Mouse (Mus musculus) common myeloid progenitor, adult 5-6 weeks (primary cell): ENCODE results near the gene Cd79a. TPM values are rescaled to one million over a fixed set of nuclear protein-coding genes. Genes with fewer than 3 reads are reported as not detected.

Experiments used
- ATAC-seq: replicated peaks from 2 replicates; pipeline ENCODE4 v1.8.0; 2016; ENCODE audit warnings: low read depth, mild to moderate bottlenecking, moderate TSS enrichment, inconsistent platforms; ENCODE audit not compliant: poor library complexity, severe bottlenecking
- total RNA-seq: library from RNA; stranded (forward); fragments of 200-1000, 187-1606 nt; gene quantifications from 2 replicates; pipeline ENCODE4 v1.2.3, GENCODE M21; 2017

The Cd79a gene
- total RNA-seq = not detected in 2 replicates

DNA sequence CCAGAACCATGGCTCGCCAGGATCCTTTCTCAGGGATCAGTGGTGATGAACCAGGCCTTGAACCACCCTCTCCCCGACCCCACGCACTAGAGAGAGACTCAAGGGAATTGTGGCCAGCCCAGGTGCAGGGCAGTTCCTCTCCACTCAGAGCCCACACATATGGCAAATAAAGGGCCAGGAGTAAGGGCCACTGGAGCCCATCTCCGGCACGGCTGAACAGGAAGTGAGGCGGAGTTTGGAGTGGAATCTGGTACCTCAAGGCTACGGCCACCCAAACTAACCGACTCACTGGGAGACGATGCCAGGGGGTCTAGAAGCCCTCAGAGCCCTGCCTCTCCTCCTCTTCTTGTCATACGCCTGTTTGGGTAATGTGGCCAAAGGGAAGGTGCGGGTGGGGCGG, at the start of gene Cd79a:
TSS of gene Cd79a (plus strand) at position 158 of the 400 bp plus-strand sequence.
- no peak for ATAC-seq

DNA sequence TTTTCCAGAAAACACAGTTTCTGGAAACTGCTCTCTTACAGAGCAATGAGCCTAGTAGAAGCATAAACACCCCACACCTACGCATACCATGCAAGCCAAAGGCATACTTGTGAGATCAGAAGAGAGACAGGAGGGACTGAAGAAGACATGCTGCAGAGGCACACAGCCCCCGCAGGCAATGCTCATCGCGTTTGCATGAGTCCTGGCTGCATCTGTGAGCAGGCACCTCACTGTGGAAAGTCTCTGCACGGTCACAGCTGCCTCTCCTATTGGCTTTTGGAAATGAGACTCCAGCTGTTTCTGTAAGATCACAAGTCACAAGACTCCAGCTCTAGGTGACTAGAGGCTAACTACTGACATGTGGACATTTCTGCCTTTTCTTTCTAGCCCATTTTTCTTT, 47.0 kb upstream of the Cd79a start:
- no peak for ATAC-seq

DNA sequence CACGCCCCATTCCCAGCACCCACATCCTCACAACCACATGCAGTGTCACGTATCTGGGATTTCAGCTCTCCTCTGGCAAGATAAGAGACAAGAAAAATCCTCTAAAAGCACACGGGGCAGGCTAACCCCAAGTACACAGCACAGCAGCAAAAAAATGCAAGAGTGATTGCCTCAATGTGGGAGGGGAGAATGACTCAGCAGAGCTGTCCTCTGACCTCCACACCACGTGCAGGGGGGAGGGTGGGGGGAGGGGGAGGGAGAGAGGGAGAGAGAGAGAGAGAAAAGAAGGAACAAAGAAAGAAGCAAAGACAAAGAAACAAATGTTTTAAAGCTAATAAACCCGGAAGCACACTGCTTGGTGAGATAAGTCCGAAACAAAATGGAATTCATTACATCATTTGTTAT, 46.3 kb upstream of the Cd79a start:
- peak; percentile 74 for ATAC-seq

DNA sequence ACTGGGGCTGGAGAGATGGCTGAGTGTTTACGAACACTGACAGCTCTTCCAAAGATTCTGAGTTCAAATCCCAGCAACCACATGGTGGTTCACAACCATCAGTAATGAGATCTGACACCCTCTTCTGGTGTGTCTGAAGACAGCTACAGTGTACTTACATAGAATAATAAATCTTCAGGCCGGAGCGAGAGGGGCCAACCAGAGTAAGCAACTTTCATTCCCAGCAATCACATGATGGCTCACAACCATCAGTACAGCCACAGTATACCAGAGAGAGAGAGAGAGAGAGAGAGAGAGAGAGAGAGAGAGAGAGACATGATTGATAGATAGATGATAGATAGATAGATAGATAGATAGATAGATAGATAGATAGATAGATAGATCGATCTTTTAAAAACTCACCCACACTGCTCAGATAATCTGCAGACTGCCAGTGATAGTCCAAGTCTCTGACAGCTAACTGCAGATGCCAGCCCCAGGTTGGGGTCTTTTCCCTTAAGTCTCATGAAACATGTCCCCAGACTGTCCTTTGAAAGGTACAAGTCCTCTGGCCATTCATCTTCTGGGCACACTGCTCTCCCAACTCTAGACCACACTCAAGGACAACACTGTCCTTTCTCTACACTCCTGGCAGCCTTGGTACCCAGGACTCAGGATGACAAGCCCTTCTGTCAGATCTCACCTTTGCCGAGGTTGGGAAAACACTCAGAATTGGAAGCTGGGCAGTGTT, 45.4 kb upstream of the Cd79a start:
- ATAC-seq = no peak

DNA sequence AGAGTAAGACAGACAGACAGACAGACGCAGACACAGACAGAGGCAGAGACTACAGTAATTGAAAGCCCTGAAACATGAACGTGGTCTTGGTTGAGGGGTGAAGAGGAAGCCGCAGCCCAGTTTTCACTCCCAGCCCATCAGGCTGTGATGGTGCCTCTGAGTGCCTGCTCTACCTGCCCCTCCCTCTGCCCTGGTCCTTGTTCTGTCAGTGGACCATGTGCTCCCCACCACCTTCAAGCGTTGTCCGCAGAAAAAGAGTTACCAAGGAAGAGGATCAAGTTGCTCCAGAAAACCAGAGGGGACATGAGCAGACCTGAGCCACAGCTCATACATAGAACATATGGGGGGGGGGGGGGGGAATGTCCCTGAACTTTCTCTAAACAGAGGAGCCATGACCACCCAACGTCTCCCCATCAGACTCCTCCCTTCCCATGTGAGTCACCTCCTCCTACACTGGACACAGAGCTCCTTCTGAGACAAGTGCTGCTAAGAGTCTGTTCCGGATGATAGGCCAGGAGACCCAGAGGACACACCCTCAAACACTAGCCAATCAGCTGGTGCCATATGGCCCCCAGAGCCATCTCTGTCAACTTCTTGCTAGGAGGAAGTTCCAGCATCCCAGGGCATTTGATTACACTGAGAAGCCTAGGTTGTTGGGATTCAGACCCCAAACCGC, 44.5 kb upstream of the Cd79a start:
- ATAC-seq = peak; percentile 77

DNA sequence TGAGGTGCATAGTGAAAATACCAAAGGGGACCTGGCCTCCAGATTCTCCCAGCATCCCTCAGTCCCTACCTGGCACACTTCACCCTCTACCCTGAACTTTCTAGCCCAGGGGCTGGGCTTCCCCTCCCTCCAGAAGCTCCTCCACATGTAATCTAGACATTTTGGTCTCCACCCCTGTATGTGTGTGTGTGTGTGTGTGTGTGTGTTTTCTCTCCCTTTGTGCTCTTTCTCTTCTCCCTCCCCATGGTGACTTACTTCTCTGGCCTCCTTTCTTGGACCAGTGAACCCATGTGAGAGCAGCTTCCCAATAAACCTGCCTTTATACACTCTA, 44.0 kb upstream of the Cd79a start:
- ATAC-seq = no peak

DNA sequence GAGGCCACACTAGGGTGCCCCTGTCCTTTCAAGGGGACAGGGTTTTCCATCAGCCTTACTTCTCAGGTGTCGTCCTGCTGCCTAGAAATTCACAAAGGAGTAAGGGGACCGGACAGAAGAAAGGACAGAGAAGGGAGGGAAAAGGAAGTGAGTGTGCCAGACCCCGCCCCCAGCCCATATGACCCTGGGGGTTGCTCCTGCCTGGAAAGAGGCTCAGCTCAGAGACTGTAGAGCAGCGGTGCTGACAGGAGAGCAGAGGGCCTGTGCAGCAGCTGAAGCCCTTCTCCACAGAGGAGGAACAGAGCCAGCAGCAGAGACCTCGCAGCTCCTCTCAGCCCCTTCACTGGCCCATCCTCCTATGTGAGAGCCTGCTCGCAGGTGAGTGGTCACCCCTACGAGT, 43.5 kb upstream of the Cd79a start:
- ATAC-seq = no peak

DNA sequence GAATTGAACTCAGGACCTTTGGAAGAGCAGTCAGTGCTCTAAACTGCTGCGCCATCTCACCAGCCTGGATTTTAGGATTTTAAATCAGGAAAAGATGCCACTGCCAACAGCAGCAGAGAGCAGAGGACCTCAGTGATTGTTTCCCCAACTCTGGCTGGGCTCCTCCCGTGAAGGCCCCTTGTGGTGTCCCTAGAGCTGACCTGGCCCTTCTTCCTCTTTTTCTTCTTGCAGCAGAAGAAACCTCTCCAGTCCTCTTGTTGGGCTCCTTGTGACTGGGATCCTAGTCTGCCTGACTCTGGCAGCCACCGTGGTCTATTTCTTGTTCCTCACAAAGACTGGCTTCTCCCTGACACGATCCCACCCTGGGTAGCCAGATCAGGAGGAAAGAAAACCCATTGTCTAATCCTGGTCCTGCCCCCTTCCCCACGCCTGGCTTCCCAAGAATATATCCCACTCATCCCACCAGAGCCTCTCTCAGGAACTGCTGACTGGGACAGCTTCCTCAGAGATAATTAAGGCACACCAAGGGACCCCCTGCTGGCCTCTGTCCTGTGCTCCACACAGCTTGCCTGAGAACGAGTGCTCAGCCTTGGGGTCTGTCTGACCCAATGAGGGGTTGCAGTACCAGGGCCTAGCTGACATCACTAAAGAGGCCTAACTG, 40.6 kb upstream of the Cd79a start:
- peak; percentile 50 for ATAC-seq

DNA sequence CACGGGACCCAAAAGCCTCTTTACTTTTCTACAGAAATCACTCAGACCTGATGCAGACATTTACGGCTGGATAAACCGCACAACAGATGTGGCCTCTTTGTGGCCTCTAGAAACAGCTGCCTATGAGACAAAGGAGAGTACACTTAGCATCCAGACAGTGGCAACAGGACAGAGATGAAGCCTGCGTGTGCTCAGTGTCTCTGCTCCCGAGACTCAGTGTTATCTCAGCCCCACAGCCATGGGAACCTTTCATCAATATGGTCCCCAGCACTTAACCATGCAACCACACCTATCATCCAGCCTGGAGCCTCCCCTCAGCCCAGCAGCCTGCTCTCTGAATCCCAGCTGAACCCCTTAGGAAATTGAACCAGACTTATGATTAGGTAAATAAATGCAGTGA, 37.9 kb upstream of the Cd79a start:
- ATAC-seq = no peak

DNA sequence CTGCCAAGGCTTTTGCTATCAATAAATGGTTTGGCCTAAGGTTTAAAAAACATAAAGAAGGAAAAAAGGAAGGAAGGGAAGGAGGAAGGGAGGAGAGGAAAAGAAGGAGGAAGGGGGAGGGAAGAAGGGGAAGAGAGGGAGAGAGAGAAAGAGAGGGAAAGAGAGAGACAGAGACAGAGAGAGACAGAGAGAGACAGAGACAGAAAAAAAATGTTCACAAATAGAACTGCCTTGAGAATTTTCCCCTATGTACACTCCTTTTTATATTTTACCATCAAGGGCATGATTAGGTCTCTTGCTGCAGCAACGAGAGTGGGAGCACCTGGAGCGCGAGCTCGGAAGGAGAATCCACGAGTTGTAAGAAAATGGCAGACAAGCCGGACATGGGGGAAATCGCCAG, 35.3 kb upstream of the Cd79a start, which contains the start of gene Gm9844:
TSS of gene Gm9844 (plus strand) at position 301 of the 400 bp plus-strand sequence.
- ATAC-seq = no peak

DNA sequence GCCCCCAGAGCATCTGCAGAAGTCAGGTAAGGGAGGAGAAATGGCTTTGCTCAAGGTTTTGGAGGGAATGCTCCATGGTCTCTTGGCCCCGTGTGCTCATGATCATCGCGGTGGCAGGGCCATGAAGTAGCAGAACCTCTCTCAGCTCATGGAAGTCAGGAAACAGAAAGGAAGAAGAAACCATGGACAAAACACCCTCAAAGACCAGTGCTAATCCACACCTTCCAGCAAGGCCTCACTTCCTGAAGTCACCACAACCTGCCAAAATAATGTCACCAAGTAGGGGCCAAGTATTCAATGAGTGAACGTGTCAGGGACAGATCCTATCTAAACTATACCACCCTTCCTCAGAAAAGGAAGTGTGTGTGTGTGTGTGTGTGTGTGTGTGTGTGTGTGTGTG, 34.3 kb upstream of the Cd79a start:
- ATAC-seq = peak; percentile 45; the same call in 1 of the 2 replicates

DNA sequence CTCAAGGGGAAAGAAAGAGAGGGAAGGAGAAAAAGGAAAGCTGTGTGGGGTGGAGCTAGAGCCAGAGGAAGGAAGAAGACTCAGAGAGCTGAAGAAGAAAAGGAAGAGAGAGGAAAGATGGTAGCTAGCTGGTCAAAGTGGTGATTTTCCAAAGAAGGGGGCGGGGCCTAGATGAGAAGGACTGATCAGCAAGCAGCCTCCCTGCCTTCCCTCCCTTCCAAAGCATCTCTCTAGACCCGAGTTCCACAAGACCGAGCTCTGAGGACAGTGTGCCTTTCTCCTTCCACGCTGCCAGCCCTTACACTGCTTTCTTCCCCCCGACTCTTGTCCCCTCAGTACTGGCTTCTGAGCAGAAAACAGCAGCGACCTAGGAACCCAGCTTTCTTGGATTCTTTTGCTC, 33.0 kb upstream of the Cd79a start:
- 0 out of 2 replicates have a peak, but pooled peaks have one; percentile 17 for ATAC-seq

DNA sequence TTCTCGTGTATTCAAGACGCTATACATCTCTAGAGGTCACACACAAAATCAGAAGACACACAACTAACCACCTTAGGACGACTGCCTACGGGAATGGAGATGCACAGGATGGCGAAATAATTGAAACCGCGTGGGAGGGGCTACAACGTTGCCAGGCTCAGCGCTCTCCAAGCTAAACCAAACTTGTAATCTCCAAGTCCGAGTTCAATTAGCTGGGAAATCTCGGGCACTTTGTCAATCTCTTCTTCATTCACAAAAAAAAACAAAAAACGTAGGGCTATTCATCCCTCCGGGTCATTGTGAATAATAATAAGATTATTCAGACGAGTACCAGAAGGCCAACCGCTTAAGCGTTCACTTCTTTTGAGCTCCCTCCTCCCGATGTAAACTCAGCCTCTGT, 28.1 kb upstream of the Cd79a start:
- ATAC-seq = no peak

DNA sequence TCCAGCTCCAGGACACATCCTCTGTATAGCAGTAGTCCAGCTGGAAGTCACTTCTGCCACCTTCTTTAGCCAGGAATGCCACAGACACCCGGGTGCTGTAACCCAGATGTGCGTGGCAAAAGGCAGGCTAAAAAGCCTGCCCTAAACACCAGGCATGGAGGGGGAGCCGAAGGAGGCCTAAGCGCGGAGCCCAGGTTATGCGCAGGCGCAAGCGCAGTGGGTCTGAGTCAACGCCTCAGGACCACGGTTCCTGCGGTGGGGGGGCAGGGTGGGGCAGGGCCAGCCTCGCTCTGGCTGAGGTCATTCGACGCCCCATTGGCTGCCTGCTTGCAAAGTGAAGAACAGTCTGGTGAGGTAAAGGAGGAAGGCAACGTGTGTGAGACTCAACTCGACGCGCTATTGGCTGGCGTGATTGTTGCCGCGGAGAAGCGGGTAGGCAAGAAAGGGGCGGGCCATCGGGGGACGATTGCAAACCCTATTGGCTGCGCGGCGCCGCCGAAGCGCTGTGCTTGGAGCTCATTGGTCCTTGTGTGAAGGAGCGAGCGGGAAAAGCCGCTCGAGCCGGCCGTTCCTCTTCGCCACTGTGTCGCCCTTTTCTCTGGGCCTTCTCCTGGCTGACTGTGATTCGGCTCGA, 27.5 kb upstream of the Cd79a start, which contains the start of the genes Lypd4 and Dmrtc2:
TSS of gene Lypd4 (minus strand) at position 410 of the 634 bp plus-strand sequence.
TSS of gene Dmrtc2 (plus strand) at position 526 of the 634 bp plus-strand sequence.
- ATAC-seq = no peak

DNA sequence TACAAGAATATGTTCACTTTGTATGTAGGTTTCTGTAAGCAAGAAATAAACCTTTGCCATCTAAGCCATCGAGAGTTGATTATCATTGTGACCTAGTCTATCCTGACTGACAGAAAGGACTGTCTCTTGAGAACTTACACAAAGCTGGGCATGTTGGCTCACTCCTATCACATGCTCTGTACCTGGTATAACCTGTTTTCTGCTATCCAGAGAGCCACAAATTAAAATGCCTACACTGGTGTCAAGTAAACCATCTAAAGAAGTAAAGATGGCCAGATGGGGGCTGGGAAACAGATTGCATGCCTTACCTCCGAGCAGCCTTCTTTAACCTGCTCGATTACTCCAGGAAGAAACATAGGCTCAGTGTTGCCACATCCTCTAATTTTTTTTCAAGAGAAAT, 19.6 kb upstream of the Cd79a start:
- ATAC-seq = no peak

DNA sequence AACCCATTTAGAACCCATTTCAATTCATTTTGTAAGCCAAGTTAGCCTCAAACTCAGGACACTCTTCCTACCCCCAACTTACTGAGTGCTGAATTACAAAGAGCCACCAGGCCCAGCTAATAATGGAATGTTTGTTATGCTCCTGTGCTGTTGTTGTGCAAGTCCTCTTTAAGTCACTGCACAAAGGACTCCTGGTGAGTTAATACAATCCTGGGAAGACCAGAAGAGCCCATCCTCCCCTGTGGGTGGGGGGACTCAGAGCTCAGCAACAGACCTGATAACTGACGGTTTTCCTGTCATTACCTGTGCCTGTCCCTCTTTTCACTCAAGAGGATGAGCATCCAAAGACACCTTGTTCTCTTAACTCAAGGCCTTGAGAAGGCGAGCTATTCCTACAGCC, 17.6 kb upstream of the Cd79a start:
- no peak for ATAC-seq

DNA sequence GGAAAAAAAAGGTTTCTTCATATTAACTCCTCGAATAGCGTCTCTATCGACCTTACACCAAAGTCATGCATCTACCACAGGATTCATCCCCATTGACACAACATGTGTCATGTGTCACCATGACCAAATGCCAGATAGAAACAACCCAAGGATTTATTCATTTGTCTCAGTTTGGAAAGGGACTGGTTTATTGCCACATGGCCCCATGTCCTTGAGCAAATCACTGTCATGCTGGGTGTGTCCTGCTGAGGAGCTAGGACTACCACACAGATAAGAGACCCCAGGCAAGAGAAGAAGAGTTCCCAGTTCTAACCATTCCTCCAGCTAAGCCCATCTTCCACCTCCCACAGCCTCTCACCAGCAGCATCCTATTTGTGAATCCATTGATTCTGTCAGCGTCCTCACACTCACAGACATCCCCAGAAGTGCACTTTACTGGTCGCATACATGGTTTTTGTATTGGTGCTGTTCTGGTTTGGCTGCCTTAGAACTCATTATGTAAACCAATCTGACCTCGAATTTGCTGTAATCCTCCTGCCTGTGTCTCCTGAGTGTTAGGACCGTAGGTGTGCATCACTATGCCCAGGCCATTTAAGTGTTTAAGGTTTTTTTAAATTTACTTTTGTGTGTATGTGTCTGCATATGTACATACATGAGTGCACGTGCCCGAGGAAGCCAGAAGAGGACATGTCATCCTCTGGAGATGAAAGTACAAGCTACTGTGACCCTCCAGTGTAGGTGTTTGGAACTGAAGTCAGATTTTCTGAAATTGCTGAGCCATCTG, 14.6 kb upstream of the Cd79a start:
- ATAC-seq = no peak

DNA sequence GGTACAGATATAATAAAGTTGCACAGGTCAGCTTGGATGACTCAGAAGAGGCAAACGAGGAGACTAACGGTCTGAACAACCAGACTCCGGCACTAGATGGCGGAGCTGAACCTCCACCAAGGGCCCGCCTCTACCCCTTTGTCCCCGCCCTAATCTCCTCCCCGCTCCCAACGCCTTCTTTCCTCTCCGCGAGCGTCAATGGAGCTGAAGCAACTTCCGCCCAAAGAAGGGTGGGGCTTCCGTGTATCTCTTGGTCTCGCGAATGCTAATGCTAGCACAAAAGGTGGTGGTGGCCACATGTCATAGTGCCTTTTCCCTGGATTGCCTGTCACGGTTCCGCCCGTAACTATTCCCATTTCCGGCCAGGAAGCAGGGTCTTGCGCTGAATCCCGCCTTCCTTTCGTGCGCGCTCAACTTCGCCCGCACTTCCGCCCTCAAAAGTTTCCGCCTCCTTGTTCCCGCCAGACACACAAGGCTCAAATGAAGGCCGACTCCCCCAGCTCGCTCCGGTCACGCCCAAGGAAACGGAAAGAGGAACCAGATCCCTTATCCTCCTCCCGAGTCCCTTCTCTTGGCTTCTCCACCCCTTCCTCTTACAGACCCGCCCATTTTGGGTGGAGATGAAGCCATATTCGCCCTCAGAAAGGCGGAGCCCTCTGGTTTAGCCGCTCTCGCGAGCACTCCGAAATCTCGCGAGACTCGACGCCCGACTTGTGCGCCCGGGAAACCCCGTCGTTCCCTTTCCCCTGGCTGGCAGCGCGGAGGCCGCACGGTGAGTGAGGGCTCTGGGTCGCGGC, 13.1 kb upstream of the Cd79a start, which contains the start of gene Rps19:
TSS of gene Rps19 (plus strand) at position 476 of the 797 bp plus-strand sequence.
- peak; percentile 87 for ATAC-seq

DNA sequence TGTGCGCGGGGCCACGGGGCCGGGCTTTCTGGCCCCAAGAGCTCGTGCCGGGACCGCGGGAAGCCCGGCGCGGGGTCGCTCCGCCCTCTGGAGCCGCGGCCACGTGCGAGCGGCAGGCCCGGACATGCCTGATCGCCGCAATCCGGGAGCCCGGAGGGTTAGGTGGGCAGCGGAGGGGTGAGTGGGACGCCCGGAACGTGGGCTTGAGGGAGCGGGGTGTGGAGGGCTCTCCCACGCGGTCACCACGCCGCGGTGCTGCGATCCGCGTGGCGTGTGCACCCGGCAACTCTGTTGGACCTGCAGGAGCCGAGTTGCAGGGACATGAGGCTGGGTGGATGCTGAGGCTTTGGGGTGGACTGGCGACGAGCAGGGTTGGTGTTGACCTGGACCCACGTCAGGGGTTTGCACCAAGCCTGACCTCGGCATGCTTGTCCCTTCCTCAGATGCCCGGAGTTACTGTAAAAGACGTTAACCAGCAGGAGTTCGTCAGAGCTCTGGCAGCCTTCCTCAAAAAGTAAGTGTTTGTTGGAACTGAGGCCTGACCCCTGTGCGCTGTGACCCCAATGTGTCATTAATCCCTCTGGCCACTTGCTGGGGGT, 12.4 kb upstream of the Cd79a start:
- no peak for ATAC-seq
